Mouse (Mus musculus) spleen, postnatal 14 days (tissue): ENCODE results near the gene Ablim1.

Source experiments
- DNase-seq, 2 experiments: peaks; one replicate each; pipeline ENCODE4 v3.0.0; 2021 to 2022; ENCODE audit warnings: low spot score in 2 of 2

Ablim1 gene

GRCm38 (mm10) chr19:57016995-57017784, 297.5 kb downstream of the Ablim1 start:
- DNase-seq = no peak

GRCm38 (mm10) chr19:57014808-57015207, 299.9 kb downstream of the Ablim1 start:
- no peak for DNase-seq

GRCm38 (mm10) chr19:57013271-57013677, 301.4 kb downstream of the Ablim1 start:
- no peak for DNase-seq

GRCm38 (mm10) chr19:57012068-57012467, 302.7 kb downstream of the Ablim1 start:
- no peak for DNase-seq

- no peak for DNase-seq
Observed at GRCm38 (mm10) chr19:57010064-57010463, 304.7 kb downstream of the Ablim1 start.

- no peak for DNase-seq
Observed at GRCm38 (mm10) chr19:57009653-57010052, 305.1 kb downstream of the Ablim1 start.

- no peak for DNase-seq
Observed at GRCm38 (mm10) chr19:57007781-57008710, 306.7 kb downstream of the Ablim1 start, which contains the start of gene Afap1l2. TSS of gene Afap1l2 (minus strand) at chr19:57008228.

GRCm38 (mm10) chr19:57007291-57007690, 307.4 kb downstream of the Ablim1 start:
- no peak for DNase-seq

- DNase-seq = no peak
Observed at GRCm38 (mm10) chr19:57006841-57007240, 307.9 kb downstream of the Ablim1 start.

GRCm38 (mm10) chr19:57005062-57005461, 309.7 kb downstream of the Ablim1 start:
- DNase-seq = no peak

GRCm38 (mm10) chr19:57003460-57003810, 311.3 kb downstream of the Ablim1 start:
- DNase-seq = no peak

- no peak for DNase-seq
Observed at GRCm38 (mm10) chr19:57002741-57003459, 311.8 kb downstream of the Ablim1 start.

GRCm38 (mm10) chr19:57001926-57002325, 312.8 kb downstream of the Ablim1 start:
- DNase-seq = no peak

- no peak for DNase-seq
Observed at GRCm38 (mm10) chr19:57000592-57000991, 314.1 kb downstream of the Ablim1 start.

GRCm38 (mm10) chr19:56999781-57000180, 314.9 kb downstream of the Ablim1 start:
- no peak for DNase-seq

- no peak for DNase-seq
Observed at GRCm38 (mm10) chr19:56998910-56999309, 315.8 kb downstream of the Ablim1 start.

GRCm38 (mm10) chr19:56998331-56998730, 316.4 kb downstream of the Ablim1 start:
- no peak for DNase-seq

GRCm38 (mm10) chr19:56997164-56997599, 317.5 kb downstream of the Ablim1 start:
- DNase-seq = no peak

- no peak for DNase-seq
Observed at GRCm38 (mm10) chr19:56995441-56995840, 319.3 kb downstream of the Ablim1 start.

GRCm38 (mm10) chr19:56994653-56995052, 320.1 kb downstream of the Ablim1 start:
- DNase-seq = no peak

GRCm38 (mm10) chr19:56993763-56994162, 321.0 kb downstream of the Ablim1 start:
- DNase-seq = no peak

- no peak for DNase-seq
Observed at GRCm38 (mm10) chr19:56992978-56993545, 321.7 kb downstream of the Ablim1 start.
